Mouse (Mus musculus) midbrain, embryonic 11.5 days (tissue): ENCODE results near the gene Supt5. TPM values are rescaled to one million over a fixed set of nuclear protein-coding genes. Genes with fewer than 3 reads are reported as not detected.

Experiments used
- ATAC-seq: fragments of 200-750 bp; cut with Nextera tagmentation; 2 replicates; pipeline ENCODE4 v1.8.0; 2017; ENCODE audit warnings: moderate TSS enrichment, moderate library complexity; ENCODE audit not compliant: low FRiP score
- DNase-seq: peaks from one replicate; pipeline ENCODE4 v3.0.0; 2015; ENCODE audit warnings: low spot score; ENCODE audit errors: missing footprints
- H3K27ac ChIP-seq: fragments of 300-500 bp; sonication (generic); 2 replicates; pipeline ENCODE4 v1.5.1; 2014; ENCODE audit warnings: low read depth, low read length
- H3K27me3 ChIP-seq: fragments of 300-500 bp; sonication (generic); 2 replicates; pipeline ENCODE4 v1.6.1; 2014; ENCODE audit warnings: mild to moderate bottlenecking, low read length, moderate library complexity, mixed read lengths; ENCODE audit not compliant: control insufficient read depth, insufficient read depth
- H3K36me3 ChIP-seq: fragments of 300-500 bp; sonication (generic); 2 replicates; pipeline ENCODE4 v1.6.1; 2014; ENCODE audit warnings: mild to moderate bottlenecking, low read length, moderate library complexity, mixed read lengths; ENCODE audit not compliant: control insufficient read depth, insufficient read depth
- H3K4me1 ChIP-seq: fragments of 300-500 bp; sonication (generic); 2 replicates; pipeline ENCODE4 v1.6.1; 2014; ENCODE audit warnings: low read length; ENCODE audit not compliant: control insufficient read depth, insufficient read depth
- H3K4me2 ChIP-seq: fragments of 300-500 bp; sonication (generic); 2 replicates; pipeline ENCODE4 v1.6.1; 2014; ENCODE audit warnings: mild to moderate bottlenecking, moderate library complexity
- H3K4me3 ChIP-seq: fragments of 300-500 bp; sonication (generic); 2 replicates; pipeline ENCODE4 v1.5.1; 2014; ENCODE audit warnings: low read depth, low read length
- H3K9ac ChIP-seq: fragments of 300-500 bp; sonication (generic); 2 replicates; pipeline ENCODE4 v1.6.1; 2014; ENCODE audit warnings: low read length
- H3K9me3 ChIP-seq: fragments of 300-500 bp; sonication (generic); 2 replicates; pipeline ENCODE4 v1.6.1; 2016; ENCODE audit warnings: low read length; ENCODE audit not compliant: control insufficient read depth
- WGBS: fragments of 180-500 bp; shearing (Covaris S2); extraction: QIAGEN DNeasy Blood & Tissue Kit; methylation state at CpG from one replicate; pipeline ENCODE4 v1.1.7; 2014; 5-methylcytosine and 5-hydroxymethylcytosine counted together
- polyA plus RNA-seq: library from polyadenylated mRNA; unstranded; fragments of >200 nt; fragmentation: Nextera tagmentation; extraction: Ambion mirVana; gene quantifications from 2 replicates; pipeline ENCODE4 v1.2.1, GENCODE M21; 2014

The Supt5 gene
- polyA plus RNA-seq, 1 experiment from 2014 or later = 82.2 TPM

- peaks cover 3% of the 10 kb centered on the region; the same call in 1 of the 2 replicates for H3K4me1 ChIP-seq
These were observed 60.8 kb downstream of the Supt5 start, which contains the start of gene Eid2b for GRCm38 (mm10) chr7:28277615-28278278. Gene Eid2b, plus strand, starts transcription at chr7:28277739.

GRCm38 (mm10) chr7:28277237-28277614, 61.3 kb downstream of the Supt5 start:
- Histone ChIP-seq H3K27me3 (no peaks in the 10 kb centered on the region), H3K4me1 (peaks cover 3% of the 10 kb centered on the region; the same call in 1 of the 2 replicates), H3K4me3 (no peak overlapping the region), H3K4me2 (no peak overlapping the region), H3K9me3 (no peaks in the 10 kb centered on the region), H3K9ac (no peak overlapping the region), H3K27ac (no peak overlapping the region), H3K36me3 (no peaks in the 10 kb centered on the region)
- ATAC-seq (peak; percentile 20), DNase-seq (no peak)
- 60% methylated on average over 8 of the region's 8 CpGs for WGBS

More at GRCm38 (mm10) chr7:28277615-28278278, 60.8 kb downstream of the Supt5 start, which contains the start of gene Eid2b:
- DNase-seq (peak; percentile 100), ATAC-seq (peak; percentile 82)
- peak within 1 kb of the TSS; percentile 74 for H3K4me2 ChIP-seq
- no peaks in the 10 kb centered on the region for H3K36me3 ChIP-seq
- H3K27me3 ChIP-seq = no peaks in the 10 kb centered on the region
- peak within 1 kb of the TSS; percentile 58 for H3K4me3 ChIP-seq
- H3K9ac ChIP-seq = peak within 1 kb of the TSS; percentile 95
- H3K9me3 ChIP-seq = no peaks in the 10 kb centered on the region
- peak within 1 kb of the TSS; percentile 60; the same call in 1 of the 2 replicates for H3K27ac ChIP-seq
- WGBS = 3% methylated on average over 68 of the region's 68 CpGs

GRCm38 (mm10) chr7:28271761-28272160, 66.8 kb downstream of the Supt5 start:
- 70% methylated on average over 3 of the region's 3 CpGs for WGBS
- Histone ChIP-seq H3K27ac (no peak overlapping the region), H3K4me2 (no peak overlapping the region), H3K27me3 (no peaks in the 10 kb centered on the region), H3K36me3 (peaks cover 8% of the 10 kb centered on the region; the same call in 1 of the 2 replicates), H3K4me1 (0 out of 2 replicates have a peak, but pooled peaks cover 6% of the 10 kb centered on the region), H3K9ac (no peak overlapping the region), H3K4me3 (no peak overlapping the region), H3K9me3 (no peaks in the 10 kb centered on the region; the same call in 1 of the 2 replicates)
- ATAC-seq = no peak
- DNase-seq = no peak

DNA sequence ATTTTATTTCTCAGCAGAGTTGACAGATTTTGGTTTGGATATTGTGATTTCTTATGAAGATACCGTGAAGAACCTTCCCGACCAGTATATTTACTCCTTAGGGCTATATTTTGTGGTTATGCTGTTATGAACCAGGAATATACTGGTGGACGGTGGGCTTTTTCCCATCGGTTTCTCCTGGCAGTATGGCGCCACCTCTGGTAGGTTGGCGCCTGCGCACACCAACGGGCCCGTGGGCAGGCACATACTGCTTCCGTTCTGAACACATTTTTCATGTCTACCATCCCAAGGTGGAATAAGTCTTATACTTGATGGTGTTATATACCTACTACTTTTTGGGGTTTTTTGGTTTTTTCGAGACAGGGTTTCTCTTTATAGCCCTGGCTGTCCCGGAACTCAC, 69.2 kb downstream of the Supt5 start:
- 96% methylated on average over 12 of the region's 12 CpGs for WGBS
- Histone ChIP-seq H3K4me2 (no peak overlapping the region), H3K9me3 (no peaks in the 10 kb centered on the region; the same call in 1 of the 2 replicates), H3K4me3 (no peak overlapping the region), H3K4me1 (0 out of 2 replicates have a peak, but pooled peaks cover 6% of the 10 kb centered on the region), H3K36me3 (peaks cover 8% of the 10 kb centered on the region; the same call in 1 of the 2 replicates), H3K9ac (no peak overlapping the region), H3K27me3 (no peaks in the 10 kb centered on the region), H3K27ac (no peak overlapping the region)
- DNase-seq (no peak), ATAC-seq (no peak)

GRCm38 (mm10) chr7:28268576-28268975, 70.0 kb downstream of the Supt5 start:
- Histone ChIP-seq H3K36me3 (peaks cover 8% of the 10 kb centered on the region; the same call in 1 of the 2 replicates), H3K9ac (peak overlapping the region; percentile 98), H3K4me2 (peak overlapping the region; percentile 64), H3K27ac (no peak overlapping the region), H3K4me1 (0 out of 2 replicates have a peak, but pooled peaks cover 6% of the 10 kb centered on the region), H3K4me3 (peak overlapping the region; percentile 93), H3K27me3 (no peaks in the 10 kb centered on the region), H3K9me3 (no peaks in the 10 kb centered on the region; the same call in 1 of the 2 replicates)
- DNase-seq (peak; percentile 87), ATAC-seq (no peak)
- WGBS = 29% methylated on average over 16 of the region's 16 CpGs

- Histone ChIP-seq H3K9me3 (no peaks in the 10 kb centered on the region; the same call in 1 of the 2 replicates), H3K4me1 (0 out of 2 replicates have a peak, but pooled peaks cover 6% of the 10 kb centered on the region), H3K9ac (peak overlapping the region; percentile 98), H3K27ac (peak overlapping the region; percentile 86), H3K27me3 (no peaks in the 10 kb centered on the region), H3K4me2 (peak overlapping the region; percentile 64), H3K36me3 (peaks cover 8% of the 10 kb centered on the region; the same call in 1 of the 2 replicates), H3K4me3 (peak overlapping the region; percentile 93)
- peak; percentile 71 for ATAC-seq
- DNase-seq = peak; percentile 90
- under 1% methylated on average over 52 of the region's 62 CpGs for WGBS
These were observed 70.5 kb downstream of the Supt5 start for GRCm38 (mm10) chr7:28268042-28268531.

DNA sequence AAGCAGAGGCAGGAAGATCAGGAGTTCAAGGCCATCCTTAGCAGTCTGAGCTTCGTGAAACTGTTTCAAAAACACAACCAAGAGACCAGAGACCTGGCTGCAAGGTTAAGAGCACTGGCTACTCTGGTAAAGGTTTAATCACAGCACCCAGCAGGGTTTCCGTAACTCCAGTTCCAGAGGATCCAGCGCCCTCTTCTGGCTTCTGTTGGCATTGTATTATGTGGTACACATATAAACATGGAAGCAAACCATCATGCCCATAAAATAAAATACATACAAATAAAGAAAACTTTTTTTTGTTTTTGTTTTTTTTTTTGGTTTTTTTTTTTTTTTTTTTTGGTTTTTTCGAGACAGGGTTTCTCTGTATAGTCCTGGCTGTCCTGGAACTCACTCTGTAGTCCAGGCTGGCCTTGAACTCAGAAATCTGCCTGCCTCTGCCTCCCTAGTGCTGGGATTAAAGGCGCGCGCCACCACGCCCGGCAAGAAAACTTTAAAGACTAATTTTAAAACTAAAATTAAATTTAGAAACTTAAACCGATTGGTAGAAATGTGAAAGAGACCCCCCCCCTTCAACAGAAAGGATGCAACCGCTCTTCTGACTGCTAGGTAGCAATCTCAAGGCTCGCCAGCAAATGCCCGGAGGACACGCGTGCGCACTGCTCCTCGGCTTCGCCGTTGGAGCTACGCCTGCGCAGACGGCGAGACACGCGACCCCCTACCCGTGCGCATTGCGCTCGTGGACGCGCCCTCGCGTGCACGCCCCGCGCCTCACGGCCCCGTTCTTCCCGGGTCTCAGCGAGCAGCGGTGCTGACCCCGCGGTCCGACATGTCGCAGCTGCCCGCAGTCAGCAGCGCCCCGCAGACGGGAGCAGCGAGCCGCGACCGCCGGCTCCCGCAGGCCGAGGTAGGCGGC, 71.2 kb downstream of the Supt5 start, which contains the start of gene Eid2:
Eid2 (plus strand) TSS at position 753 of the 913 bp plus-strand sequence.
- H3K9me3 ChIP-seq = no peaks in the 10 kb centered on the region; the same call in 1 of the 2 replicates
- peak; percentile 92 for ATAC-seq
- H3K9ac ChIP-seq = peak within 1 kb of the TSS; percentile 98
- no peaks in the 10 kb centered on the region for H3K27me3 ChIP-seq
- H3K4me2 ChIP-seq = peak within 1 kb of the TSS; percentile 64
- peaks cover 8% of the 10 kb centered on the region; the same call in 1 of the 2 replicates for H3K36me3 ChIP-seq
- WGBS = 7% methylated on average over 56 of the region's 57 CpGs
- H3K4me1 ChIP-seq = 0 out of 2 replicates have a peak, but pooled peaks cover 6% of the 10 kb centered on the region
- peak within 1 kb of the TSS; percentile 93 for H3K4me3 ChIP-seq
- peak within 1 kb of the TSS; percentile 86 for H3K27ac ChIP-seq
- peak; percentile 98 for DNase-seq

- Histone ChIP-seq H3K9me3 (no peaks in the 10 kb centered on the region; the same call in 1 of the 2 replicates), H3K4me3 (no peak overlapping the region), H3K4me2 (no peak overlapping the region), H3K36me3 (peaks cover 3% of the 10 kb centered on the region; the same call in 1 of the 2 replicates), H3K27ac (no peak overlapping the region), H3K27me3 (no peaks in the 10 kb centered on the region), H3K4me1 (0 out of 2 replicates have a peak, but pooled peaks cover 6% of the 10 kb centered on the region), H3K9ac (no peak overlapping the region)
- 93% methylated on average over 13 of the region's 13 CpGs for WGBS
- DNase-seq (no peak), ATAC-seq (no peak)
These were observed 73.2 kb downstream of the Supt5 start for GRCm38 (mm10) chr7:28265391-28265790.
